Mouse (Mus musculus): Measurements from ENCODE around the gene Gm49325.
"Not testable (repeated sequence)": the region's sequence is repeated elsewhere in the genome, so short reads cannot be mapped to it uniquely, and the experiment has no call there.

The Gm49325 gene

GRCm38 (mm10) chr10:77682994-77683393 lies 77.0 kb downstream of the Gm49325 start:
- DNase-seq (ENCODE audit: low spot score in 2 of 2): no peak

- no peak for DNase-seq (ENCODE audit: low spot score in 2 of 2)
Measured at GRCm38 (mm10) chr10:77684181-77684580, 78.2 kb downstream of the Gm49325 start.

- DNase-seq (ENCODE audit: low spot score in 2 of 2): peak in 1 of 2 experiments; percentile 12
Measured at GRCm38 (mm10) chr10:77685895-77686664, 80.1 kb downstream of the Gm49325 start, which contains the start of gene Tspear. Tspear (plus strand) TSS chr10:77686569.

- DNase-seq (ENCODE audit: low spot score in 2 of 2): no peak
Measured at GRCm38 (mm10) chr10:77687021-77687420, 81.0 kb downstream of the Gm49325 start.

- DNase-seq (ENCODE audit: low spot score in 2 of 2): not testable (repeated sequence)
Measured at GRCm38 (mm10) chr10:77690356-77690807, 84.4 kb downstream of the Gm49325 start, which contains the start of gene Gm19402. Gm19402 (minus strand) TSS chr10:77690757.

Data from heart, adult 9 months (tissue).